Mouse (Mus musculus) hindbrain, embryonic 16.5 days (tissue): ENCODE measurements around the gene Rhov. TPM values are rescaled to one million over a fixed set of nuclear protein-coding genes. Genes with fewer than 3 reads are reported as not detected.

Experiments
- ATAC-seq: fragments of 200-750 bp; cut with Nextera tagmentation; 2 replicates; pipeline ENCODE4 v1.8.0; 2017; ENCODE audit warnings: moderate TSS enrichment, moderate library complexity
- H3K27ac ChIP-seq: fragments of 300-500 bp; sonication (generic); 2 replicates; pipeline ENCODE4 v1.5.1; 2014; ENCODE audit warnings: low read depth, mild to moderate bottlenecking, control low read depth, low read length, moderate library complexity
- H3K27me3 ChIP-seq: fragments of 300-500 bp; sonication (generic); replicated peaks from 2 replicates; pipeline ENCODE4 v1.6.1; 2014; ENCODE audit warnings: low read length; ENCODE audit not compliant: control insufficient read depth, insufficient read depth
- H3K36me3 ChIP-seq: fragments of 300-500 bp; sonication (generic); 2 replicates; pipeline ENCODE4 v1.6.1; 2014; ENCODE audit warnings: mild to moderate bottlenecking, low read length, moderate library complexity, mixed read lengths; ENCODE audit not compliant: control insufficient read depth, insufficient read depth
- H3K4me1 ChIP-seq: fragments of 300-500 bp; sonication (generic); 2 replicates; pipeline ENCODE4 v1.6.1; 2014; ENCODE audit warnings: low read depth, low read length; ENCODE audit not compliant: control insufficient read depth, insufficient read depth
- H3K4me2 ChIP-seq: fragments of 300-500 bp; sonication (generic); 2 replicates; pipeline ENCODE4 v1.6.1; 2014; ENCODE audit warnings: mild to moderate bottlenecking, low read length, control low read depth, moderate library complexity
- H3K4me3 ChIP-seq: fragments of 300-500 bp; sonication (generic); 2 replicates; pipeline ENCODE4 v1.5.1; 2014; ENCODE audit warnings: mild to moderate bottlenecking, low read length, control low read depth, moderate library complexity
- H3K9ac ChIP-seq: fragments of 300-500 bp; sonication (generic); 2 replicates; pipeline ENCODE4 v1.6.1; 2014; ENCODE audit warnings: low read depth, mild to moderate bottlenecking, control low read depth, low read length, moderate library complexity
- H3K9me3 ChIP-seq: fragments of 300-500 bp; sonication (generic); 2 replicates; pipeline ENCODE4 v1.6.1; 2014; ENCODE audit warnings: mild to moderate bottlenecking, low read length, moderate library complexity; ENCODE audit not compliant: control insufficient read depth
- WGBS: fragments of 180-500 bp; shearing (Covaris S2); extraction: QIAGEN DNeasy Blood & Tissue Kit; methylation state at CpG from one replicate; pipeline ENCODE4 v1.1.7; 2014; 5-methylcytosine and 5-hydroxymethylcytosine counted together
- polyA plus RNA-seq: library from polyadenylated mRNA; unstranded; fragments of >200 nt; fragmentation: Nextera tagmentation; extraction: Ambion mirVana; gene quantifications from 2 replicates; pipeline ENCODE4 v1.2.1, GENCODE M21; 2015

Gene Rhov
- polyA plus RNA-seq, 1 experiment from 2014 or later: 56.9 TPM

GRCm38 (mm10) chr2:119250377-119250776, 20.7 kb downstream of the Rhov start:
- Histone ChIP-seq H3K4me3 (no peak overlapping the region), H3K4me2 (no peak overlapping the region)

DNA sequence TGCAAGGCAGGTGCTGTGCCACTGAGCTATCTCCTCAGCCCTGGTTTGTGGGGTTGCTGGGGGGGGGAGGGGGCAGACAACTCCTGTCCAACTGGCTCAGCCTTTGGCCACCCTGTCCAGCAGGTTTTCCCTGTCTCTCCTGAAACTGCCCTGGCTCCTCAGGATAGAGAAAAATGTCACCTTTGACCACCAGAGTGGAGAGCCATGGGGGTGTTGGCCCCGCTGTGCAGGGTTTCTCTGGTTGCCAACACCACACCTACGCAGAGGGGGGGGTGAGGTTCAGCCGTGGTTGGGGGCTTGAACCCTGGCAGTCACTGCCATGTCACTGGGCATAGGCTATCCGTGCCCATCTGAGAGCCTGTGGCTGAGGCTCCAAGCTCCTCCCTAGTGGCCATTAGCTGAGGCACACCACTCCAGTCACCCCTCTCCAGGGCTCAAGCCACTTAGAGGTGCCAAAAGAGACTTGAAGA, 21.4 kb downstream of the Rhov start:
- H3K36me3 ChIP-seq: no peaks in the 10 kb centered on the region
- no peaks in the 10 kb centered on the region for H3K9me3 ChIP-seq
- H3K27me3 ChIP-seq: peaks cover 4% of the 10 kb centered on the region
- H3K4me3 ChIP-seq: no peak overlapping the region
- 83% methylated on average over 4 of the region's 4 CpGs for WGBS
- no peaks in the 10 kb centered on the region for H3K4me1 ChIP-seq
- no peak overlapping the region for H3K9ac ChIP-seq
- H3K27ac ChIP-seq: no peak overlapping the region
- no peak for ATAC-seq
- no peak overlapping the region for H3K4me2 ChIP-seq

More at GRCm38 (mm10) chr2:119250377-119250776, 20.7 kb downstream of the Rhov start:
- H3K4me1 ChIP-seq: no peaks in the 10 kb centered on the region
- ATAC-seq: no peak
- no peak overlapping the region for H3K9ac ChIP-seq
- WGBS: 60% methylated on average over 5 of the region's 5 CpGs
- no peaks in the 10 kb centered on the region for H3K9me3 ChIP-seq
- peaks cover 4% of the 10 kb centered on the region for H3K27me3 ChIP-seq
- H3K27ac ChIP-seq: no peak overlapping the region
- H3K36me3 ChIP-seq: no peaks in the 10 kb centered on the region

- ATAC-seq: no peak
- WGBS: 80% methylated on average over 9 of the region's 9 CpGs
- H3K27ac ChIP-seq: no peak overlapping the region
Observed at GRCm38 (mm10) chr2:119247904-119248303, 23.2 kb downstream of the Rhov start.

DNA sequence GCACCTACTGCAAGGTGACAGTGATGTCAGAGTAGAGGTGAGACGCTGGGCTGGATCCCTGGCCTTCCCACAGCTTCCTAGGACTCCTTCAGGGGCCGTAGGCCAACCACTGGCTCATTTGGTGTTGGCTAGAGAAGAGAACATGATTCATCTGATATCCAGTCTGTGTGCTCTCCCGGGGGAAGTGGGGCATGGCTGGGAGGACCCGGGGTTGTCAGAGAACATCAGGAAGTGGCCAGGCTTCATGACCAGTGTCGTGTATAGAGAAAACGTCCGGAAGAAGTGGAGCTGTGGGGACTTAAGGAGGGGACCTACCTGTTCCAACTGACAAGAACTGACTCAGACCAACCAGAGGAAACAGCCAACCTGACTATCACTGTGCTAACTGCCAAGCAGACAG, 25.8 kb downstream of the Rhov start:
- H3K9ac ChIP-seq: no peak overlapping the region
- H3K4me3 ChIP-seq: no peak overlapping the region
- H3K4me2 ChIP-seq: no peak overlapping the region
- no peak overlapping the region for H3K27ac ChIP-seq
- H3K9me3 ChIP-seq: no peaks in the 10 kb centered on the region
- 82% methylated on average over 7 of the region's 7 CpGs for WGBS
- no peaks in the 10 kb centered on the region for H3K4me1 ChIP-seq
- no peak for ATAC-seq
- H3K36me3 ChIP-seq: no peaks in the 10 kb centered on the region
- no peaks in the 10 kb centered on the region for H3K27me3 ChIP-seq

More at GRCm38 (mm10) chr2:119247904-119248303, 23.2 kb downstream of the Rhov start:
- Histone ChIP-seq H3K27me3 (no peaks in the 10 kb centered on the region), H3K4me3 (no peak overlapping the region), H3K9ac (no peak overlapping the region), H3K36me3 (no peaks in the 10 kb centered on the region), H3K9me3 (no peaks in the 10 kb centered on the region), H3K4me1 (no peaks in the 10 kb centered on the region), H3K4me2 (no peak overlapping the region)

- H3K4me1 ChIP-seq: peaks cover 2% of the 10 kb centered on the region
- ATAC-seq: no peak
Observed at GRCm38 (mm10) chr2:119242548-119242947, 28.5 kb downstream of the Rhov start.

GRCm38 (mm10) chr2:119240819-119241186, 30.3 kb downstream of the Rhov start:
- Histone ChIP-seq H3K4me3 (no peak overlapping the region), H3K4me1 (peaks cover 10% of the 10 kb centered on the region), H3K27ac (no peak overlapping the region), H3K36me3 (no peaks in the 10 kb centered on the region), H3K9me3 (no peaks in the 10 kb centered on the region), H3K27me3 (peaks cover 40% of the 10 kb centered on the region), H3K4me2 (no peak overlapping the region), H3K9ac (no peak overlapping the region)
- 85% methylated on average over 4 of the region's 4 CpGs for WGBS
- ATAC-seq: no peak

More at GRCm38 (mm10) chr2:119242548-119242947, 28.5 kb downstream of the Rhov start:
- no peak overlapping the region for H3K9ac ChIP-seq
- peaks cover 24% of the 10 kb centered on the region for H3K27me3 ChIP-seq
- H3K27ac ChIP-seq: no peak overlapping the region
- no peaks in the 10 kb centered on the region for H3K9me3 ChIP-seq
- 84% methylated on average over 9 of the region's 9 CpGs for WGBS
- H3K4me3 ChIP-seq: no peak overlapping the region
- no peak overlapping the region for H3K4me2 ChIP-seq
- no peaks in the 10 kb centered on the region for H3K36me3 ChIP-seq

DNA sequence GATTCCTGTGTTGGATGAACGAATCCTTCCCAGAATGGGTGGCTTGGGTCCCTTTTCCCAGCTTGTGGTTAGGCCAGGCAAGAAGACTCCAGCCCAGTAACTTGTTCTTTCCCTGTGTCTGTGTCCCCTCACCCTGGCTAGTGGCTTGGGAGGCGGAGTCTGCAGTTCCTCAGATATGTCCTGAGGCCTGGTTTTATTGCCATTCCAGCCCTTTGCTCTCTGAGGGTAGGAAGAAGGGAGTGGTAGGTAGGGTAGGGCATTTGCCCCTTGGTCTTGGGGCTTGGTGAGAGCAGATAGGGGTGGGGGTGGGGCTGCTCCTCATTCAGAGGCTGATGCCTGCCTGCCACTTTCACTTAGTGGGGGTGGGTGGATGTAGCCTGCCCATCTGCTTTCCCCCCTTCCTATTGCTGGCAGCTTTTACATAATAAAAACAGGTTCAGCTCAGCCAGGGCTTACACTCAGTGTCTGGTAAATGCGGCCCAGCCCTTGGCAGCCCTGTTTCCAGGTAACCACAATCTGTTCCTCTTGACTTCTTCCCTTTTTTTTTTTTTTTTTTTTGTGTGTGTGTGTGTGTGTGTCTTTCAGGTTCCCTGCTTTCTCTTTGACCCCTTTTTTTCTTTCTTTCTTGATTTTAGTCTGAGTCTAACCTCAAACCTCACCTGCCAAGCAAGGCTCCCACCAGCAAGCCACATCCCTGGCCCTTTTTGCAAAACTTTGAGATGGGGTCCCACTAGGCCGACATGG, 30.8 kb downstream of the Rhov start:
- Histone ChIP-seq H3K9me3 (no peaks in the 10 kb centered on the region), H3K9ac (no peak overlapping the region), H3K27me3 (peaks cover 43% of the 10 kb centered on the region), H3K36me3 (no peaks in the 10 kb centered on the region), H3K27ac (no peak overlapping the region), H3K4me2 (no peak overlapping the region), H3K4me3 (no peak overlapping the region), H3K4me1 (peaks cover 10% of the 10 kb centered on the region)
- no peak for ATAC-seq
- 74% methylated on average over 4 of the region's 4 CpGs for WGBS

GRCm38 (mm10) chr2:119238671-119239070, 32.4 kb downstream of the Rhov start:
- H3K9ac ChIP-seq: no peak overlapping the region
- H3K36me3 ChIP-seq: no peaks in the 10 kb centered on the region
- peaks cover 48% of the 10 kb centered on the region for H3K27me3 ChIP-seq
- 74% methylated on average over 2 of the region's 2 CpGs for WGBS
- peaks cover 10% of the 10 kb centered on the region for H3K4me1 ChIP-seq
- no peak overlapping the region for H3K27ac ChIP-seq
- H3K9me3 ChIP-seq: no peaks in the 10 kb centered on the region
- no peak for ATAC-seq
- no peak overlapping the region for H3K4me3 ChIP-seq
- H3K4me2 ChIP-seq: no peak overlapping the region

- Histone ChIP-seq H3K4me3 (peak overlapping the region; percentile 41), H3K4me1 (peaks cover 10% of the 10 kb centered on the region), H3K9ac (no peak overlapping the region; the same call in 1 of the 2 replicates), H3K4me2 (peak overlapping the region; percentile 59), H3K36me3 (no peaks in the 10 kb centered on the region), H3K27me3 (peaks cover 48% of the 10 kb centered on the region), H3K9me3 (no peaks in the 10 kb centered on the region), H3K27ac (no peak overlapping the region)
- under 1% methylated on average over 29 of the region's 31 CpGs for WGBS
- no peak for ATAC-seq
Observed at GRCm38 (mm10) chr2:119237871-119238220, 33.2 kb downstream of the Rhov start.
